Mouse (Mus musculus) intestine, embryonic 14.5 days (tissue): Measurements from ENCODE around the gene Krt15. TPM values are rescaled to one million over a fixed set of nuclear protein-coding genes. Genes with fewer than 3 reads are reported as not detected.

Experiments used
- ATAC-seq: fragments of 200-750 bp; cut with Nextera tagmentation; replicated peaks from 2 replicates; pipeline ENCODE4 v1.8.0; 2017; ENCODE audit warnings: low read depth, moderate number of reproducible peaks, moderate TSS enrichment, moderate library complexity; ENCODE audit not compliant: low FRiP score, low TSS enrichment
- DNase-seq: peaks from one replicate; pipeline ENCODE4 v3.0.0-alpha.2; 2018; ENCODE audit warnings: low spot score
- H3K27ac ChIP-seq: fragments of 300-500 bp; sonication (generic); 2 replicates; pipeline ENCODE4 v1.5.1; 2014; ENCODE audit warnings: low read depth, mild to moderate bottlenecking, control low read depth
- H3K27me3 ChIP-seq: fragments of 300-500 bp; sonication (generic); replicated peaks from 2 replicates; pipeline ENCODE4 v1.6.1; 2014; ENCODE audit warnings: low read length, control low read depth; ENCODE audit not compliant: control insufficient read depth, insufficient read depth
- H3K36me3 ChIP-seq: fragments of 300-500 bp; sonication (generic); 2 replicates; pipeline ENCODE4 v1.6.1; 2014; ENCODE audit warnings: low read length, control low read depth; ENCODE audit not compliant: control insufficient read depth, insufficient read depth
- H3K4me1 ChIP-seq: fragments of 300-500 bp; sonication (generic); replicated peaks from 2 replicates; pipeline ENCODE4 v1.6.1; 2014; ENCODE audit warnings: low read length, control low read depth, mixed read lengths; ENCODE audit not compliant: control insufficient read depth, insufficient read depth
- H3K4me2 ChIP-seq: fragments of 300-500 bp; sonication (generic); 2 replicates; pipeline ENCODE4 v1.6.1; 2014; ENCODE audit warnings: low read length
- H3K4me3 ChIP-seq: fragments of 300-500 bp; sonication (generic); 2 replicates; pipeline ENCODE4 v1.5.1; 2014; ENCODE audit warnings: low read depth, low read length, control low read depth, mixed read lengths
- H3K9ac ChIP-seq: fragments of 300-500 bp; sonication (generic); 2 replicates; pipeline ENCODE4 v1.6.1; 2014; ENCODE audit warnings: mild to moderate bottlenecking, low read length
- H3K9me3 ChIP-seq: fragments of 300-500 bp; sonication (generic); 2 replicates; pipeline ENCODE4 v1.6.1; 2016; ENCODE audit warnings: low read length, control low read depth; ENCODE audit not compliant: control insufficient read depth
- WGBS: fragments of 180-500 bp; shearing (Covaris S2); extraction: QIAGEN DNeasy Blood & Tissue Kit; methylation state at CpG from one replicate; pipeline ENCODE4 v1.1.7; 2014; 5-methylcytosine and 5-hydroxymethylcytosine counted together
- polyA plus RNA-seq: library from polyadenylated mRNA; unstranded; fragments of >200 nt; fragmentation: Nextera tagmentation; extraction: Ambion mirVana; gene quantifications from 2 replicates; pipeline ENCODE4 v1.2.1, GENCODE M21; 2014

Gene Krt15
- polyA plus RNA-seq, 1 experiment from 2014 or later: 1.3 TPM

- H3K36me3 ChIP-seq: no peaks in the 10 kb centered on the region
- H3K4me3 ChIP-seq: no peak overlapping the region
- no peaks in the 10 kb centered on the region for H3K27me3 ChIP-seq
- no peaks in the 10 kb centered on the region for H3K9me3 ChIP-seq
- no peak for DNase-seq
- no peaks in the 10 kb centered on the region for H3K4me1 ChIP-seq
- WGBS: 74% methylated on average over 11 of the region's 11 CpGs
- H3K9ac ChIP-seq: no peak overlapping the region
- H3K27ac ChIP-seq: no peak overlapping the region
- H3K4me2 ChIP-seq: no peak overlapping the region
- 0 out of 2 replicates have a peak, but pooled peaks have one; percentile 64 for ATAC-seq
Observed at GRCm38 (mm10) chr11:100112935-100113741, 22.6 kb downstream of the Krt15 start.

GRCm38 (mm10) chr11:100105576-100106122 is 30.1 kb downstream of the Krt15 start, which contains the start of gene Krt36:
Gene Krt36 (minus strand): TSS chr11:100105626.
- ATAC-seq (no peak), DNase-seq (no peak)
- WGBS: 77% methylated on average over 6 of the region's 6 CpGs
- H3K4me1 ChIP-seq: no peaks in the 10 kb centered on the region
- no peak within 1 kb of the TSS for H3K4me2 ChIP-seq
- no peak within 1 kb of the TSS for H3K27ac ChIP-seq
- H3K27me3 ChIP-seq: no peaks in the 10 kb centered on the region
- no peaks in the 10 kb centered on the region for H3K9me3 ChIP-seq
- no peak within 1 kb of the TSS for H3K9ac ChIP-seq
- H3K36me3 ChIP-seq: no peaks in the 10 kb centered on the region
- no peak within 1 kb of the TSS for H3K4me3 ChIP-seq

GRCm38 (mm10) chr11:100102693-100103429 is 32.9 kb downstream of the Krt15 start:
- DNase-seq (no peak), ATAC-seq (no peak)
- 56% methylated on average over 15 of the region's 15 CpGs for WGBS

GRCm38 (mm10) chr11:100100391-100100790 is 35.3 kb downstream of the Krt15 start:
- ATAC-seq (no peak), DNase-seq (no peak)
- H3K36me3 ChIP-seq: no peaks in the 10 kb centered on the region
- no peak overlapping the region for H3K27ac ChIP-seq
- no peak overlapping the region for H3K4me3 ChIP-seq
- H3K4me1 ChIP-seq: no peaks in the 10 kb centered on the region
- WGBS: 79% methylated on average over 4 of the region's 4 CpGs
- no peak overlapping the region for H3K4me2 ChIP-seq
- H3K27me3 ChIP-seq: no peaks in the 10 kb centered on the region
- H3K9ac ChIP-seq: no peak overlapping the region
- H3K9me3 ChIP-seq: no peaks in the 10 kb centered on the region

More at GRCm38 (mm10) chr11:100102693-100103429, 32.9 kb downstream of the Krt15 start:
- Histone ChIP-seq H3K9me3 (no peaks in the 10 kb centered on the region), H3K27me3 (no peaks in the 10 kb centered on the region), H3K4me3 (no peak overlapping the region), H3K4me2 (no peak overlapping the region), H3K36me3 (no peaks in the 10 kb centered on the region), H3K27ac (no peak overlapping the region), H3K9ac (no peak overlapping the region), H3K4me1 (no peaks in the 10 kb centered on the region)

GRCm38 (mm10) chr11:100097819-100098218 is 37.9 kb downstream of the Krt15 start:
- Histone ChIP-seq H3K4me3 (no peak overlapping the region), H3K27ac (no peak overlapping the region), H3K36me3 (no peaks in the 10 kb centered on the region), H3K4me2 (no peak overlapping the region), H3K4me1 (no peaks in the 10 kb centered on the region), H3K9me3 (no peaks in the 10 kb centered on the region), H3K27me3 (no peaks in the 10 kb centered on the region), H3K9ac (no peak overlapping the region)
- 55% methylated on average over 9 of the region's 9 CpGs for WGBS
- no peak for DNase-seq
- ATAC-seq: no peak

- no peak within 1 kb of the TSS for H3K27ac ChIP-seq
- no peaks in the 10 kb centered on the region for H3K36me3 ChIP-seq
- 81% methylated on average over 9 of the region's 9 CpGs for WGBS
- DNase-seq (no peak), ATAC-seq (no peak)
- no peak within 1 kb of the TSS for H3K4me3 ChIP-seq
- no peaks in the 10 kb centered on the region for H3K27me3 ChIP-seq
- H3K4me2 ChIP-seq: no peak within 1 kb of the TSS
- H3K4me1 ChIP-seq: no peaks in the 10 kb centered on the region
- no peak within 1 kb of the TSS for H3K9ac ChIP-seq
- H3K9me3 ChIP-seq: no peaks in the 10 kb centered on the region
Observed at GRCm38 (mm10) chr11:100096141-100096540, 39.6 kb downstream of the Krt15 start, which contains the start of gene Krt35. Gene Krt35 (minus strand): TSS chr11:100096241.

GRCm38 (mm10) chr11:100088378-100089025 is 47.2 kb downstream of the Krt15 start:
- Histone ChIP-seq H3K9ac (no peak overlapping the region), H3K9me3 (no peaks in the 10 kb centered on the region), H3K27ac (no peak overlapping the region), H3K4me2 (no peak overlapping the region), H3K4me3 (no peak overlapping the region), H3K27me3 (no peaks in the 10 kb centered on the region), H3K36me3 (no peaks in the 10 kb centered on the region), H3K4me1 (no peaks in the 10 kb centered on the region)
- WGBS: 65% methylated on average over 7 of the region's 7 CpGs
- ATAC-seq (no peak), DNase-seq (no peak)

- Histone ChIP-seq H3K9ac (no peak within 1 kb of the TSS), H3K36me3 (no peaks in the 10 kb centered on the region), H3K4me2 (no peak within 1 kb of the TSS), H3K27ac (no peak within 1 kb of the TSS), H3K9me3 (no peaks in the 10 kb centered on the region), H3K4me3 (no peak within 1 kb of the TSS), H3K27me3 (no peaks in the 10 kb centered on the region), H3K4me1 (no peaks in the 10 kb centered on the region)
- WGBS: 94% methylated on average over 10 of the region's 10 CpGs
- DNase-seq (no peak), ATAC-seq (no peak)
Observed at GRCm38 (mm10) chr11:100087861-100088260, 47.9 kb downstream of the Krt15 start, which contains the start of gene Krt32. Gene Krt32 (minus strand): TSS chr11:100088226.
